Mouse (Mus musculus) heart, embryonic 12.5 days (tissue): ENCODE results near the gene Noct. TPM values are rescaled to one million over a fixed set of nuclear protein-coding genes. Genes with fewer than 3 reads are reported as not detected.
"Not testable (repeated sequence)": the region's sequence is repeated elsewhere in the genome, so short reads cannot be mapped to it uniquely, and the experiment has no call there.

Experiments
- ATAC-seq: fragments of 200-750 bp; cut with Nextera tagmentation; 2 replicates; pipeline ENCODE4 v1.8.0; 2017; ENCODE audit warnings: moderate TSS enrichment, moderate library complexity; ENCODE audit not compliant: insufficient number of reproducible peaks, low FRiP score
- H3K27ac ChIP-seq: fragments of 300-500 bp; sonication (generic); 2 replicates; pipeline ENCODE4 v1.5.1; 2016; ENCODE audit warnings: mild to moderate bottlenecking, moderate library complexity; ENCODE audit not compliant: poor library complexity, severe bottlenecking
- H3K27me3 ChIP-seq: fragments of 300-500 bp; sonication (generic); replicated peaks from 2 replicates; pipeline ENCODE4 v1.6.1; 2016; ENCODE audit warnings: mild to moderate bottlenecking, moderate library complexity
- H3K36me3 ChIP-seq: fragments of 300-500 bp; sonication (generic); 2 replicates; pipeline ENCODE4 v1.6.1; 2016; ENCODE audit warnings: mild to moderate bottlenecking, moderate library complexity
- H3K4me1 ChIP-seq: fragments of 300-500 bp; sonication (generic); replicated peaks from 2 replicates; pipeline ENCODE4 v1.6.1; 2016; ENCODE audit warnings: mild to moderate bottlenecking
- H3K4me2 ChIP-seq: fragments of 300-500 bp; sonication (generic); 2 replicates; pipeline ENCODE4 v1.6.1; 2016; ENCODE audit warnings: mild to moderate bottlenecking, moderate library complexity
- H3K4me3 ChIP-seq: fragments of 300-500 bp; sonication (generic); 2 replicates; pipeline ENCODE4 v1.5.1; 2016; ENCODE audit warnings: mild to moderate bottlenecking
- H3K9ac ChIP-seq: fragments of 300-500 bp; sonication (generic); 2 replicates; pipeline ENCODE4 v1.6.1; 2016; ENCODE audit warnings: mild to moderate bottlenecking, moderate library complexity
- H3K9me3 ChIP-seq: fragments of 300-500 bp; sonication (generic); replicated peaks from 2 replicates; pipeline ENCODE4 v1.6.1; 2016; ENCODE audit warnings: mild to moderate bottlenecking, moderate library complexity
- WGBS: fragments of 180-500 bp; shearing (Covaris S2); methylation state at CpG from one replicate; pipeline ENCODE4 v1.1.7; 2016; 5-methylcytosine and 5-hydroxymethylcytosine counted together
- polyA plus RNA-seq: library from polyadenylated mRNA; unstranded; fragments of >200 nt; fragmentation: Nextera tagmentation; extraction: Ambion mirVana; gene quantifications from 2 replicates; pipeline ENCODE4 v1.2.1, GENCODE M21; 2016

The Noct gene
- polyA plus RNA-seq = 12.4 and 14.0 TPM in 2 replicates

DNA sequence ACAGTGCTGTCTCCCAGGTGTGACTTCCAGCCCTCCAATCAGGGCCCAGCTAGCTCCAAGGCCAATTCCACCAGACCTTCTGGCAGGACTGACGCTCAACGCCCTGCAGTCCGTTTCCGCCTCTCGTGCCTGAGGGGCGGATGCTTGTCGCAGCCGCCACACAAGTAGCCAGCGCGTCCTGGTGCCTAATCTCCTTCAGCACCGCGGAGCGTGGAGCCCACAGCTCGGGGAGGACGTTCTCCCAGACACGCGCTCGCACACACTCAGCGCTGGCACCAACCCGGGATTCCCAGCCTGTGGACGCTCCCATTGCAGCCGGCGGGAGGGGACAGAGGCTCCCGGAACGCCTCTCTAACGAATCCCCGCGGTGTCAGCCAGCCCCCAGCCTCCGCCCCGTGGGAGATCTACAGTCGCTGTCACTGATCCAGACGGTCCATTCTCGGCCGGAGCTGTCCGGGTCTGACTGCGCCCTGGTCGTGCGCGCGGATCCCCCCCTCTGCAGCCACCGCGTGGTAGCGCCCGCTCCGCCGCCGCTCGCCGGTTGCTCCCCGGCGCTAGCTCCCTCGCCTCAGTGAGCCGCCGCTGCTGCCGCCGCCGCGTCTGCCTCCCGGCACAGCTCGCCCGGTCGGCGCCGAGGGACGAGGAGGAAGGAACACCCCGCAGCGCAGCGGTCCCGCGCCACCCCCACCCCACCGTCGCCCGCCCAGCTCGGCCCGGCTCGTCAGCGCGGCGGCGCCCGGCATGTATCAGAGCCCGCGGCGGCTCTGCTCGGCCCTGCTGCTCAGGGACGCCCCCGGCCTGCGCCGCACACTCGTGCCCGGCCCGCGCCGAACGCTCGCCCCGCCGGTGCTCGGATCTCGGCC, at the start of gene Noct:
Gene Noct, plus strand, starts transcription at position 85 of the 863 bp plus-strand sequence.
- Histone ChIP-seq H3K27me3 (no peaks in the 10 kb centered on the region), H3K4me2 (peak within 1 kb of the TSS; percentile 80), H3K4me1 (peaks cover 48% of the 10 kb centered on the region), H3K9me3 (no peaks in the 10 kb centered on the region), H3K27ac (peak within 1 kb of the TSS; percentile 94), H3K4me3 (peak within 1 kb of the TSS; percentile 73), H3K9ac (peak within 1 kb of the TSS; percentile 97), H3K36me3 (no peaks in the 10 kb centered on the region)
- under 1% methylated on average over 97 of the region's 100 CpGs for WGBS
- peak; percentile 90 for ATAC-seq

- no peaks in the 10 kb centered on the region for H3K27me3 ChIP-seq
- H3K36me3 ChIP-seq = no peaks in the 10 kb centered on the region
- no peak overlapping the region for H3K4me3 ChIP-seq
- no peaks in the 10 kb centered on the region for H3K9me3 ChIP-seq
- H3K9ac ChIP-seq = no peak overlapping the region
- no peak for ATAC-seq
- H3K4me1 ChIP-seq = no peaks in the 10 kb centered on the region
- no peak overlapping the region for H3K27ac ChIP-seq
- H3K4me2 ChIP-seq = no peak overlapping the region
- WGBS = 36% methylated on average over 10 of the region's 10 CpGs
Observed at GRCm38 (mm10) chr3:51178158-51178557, 46.1 kb upstream of the Noct start.

- WGBS = 89% methylated on average over 6 of the region's 6 CpGs
Observed at GRCm38 (mm10) chr3:51179460-51180146, 44.6 kb upstream of the Noct start.

DNA sequence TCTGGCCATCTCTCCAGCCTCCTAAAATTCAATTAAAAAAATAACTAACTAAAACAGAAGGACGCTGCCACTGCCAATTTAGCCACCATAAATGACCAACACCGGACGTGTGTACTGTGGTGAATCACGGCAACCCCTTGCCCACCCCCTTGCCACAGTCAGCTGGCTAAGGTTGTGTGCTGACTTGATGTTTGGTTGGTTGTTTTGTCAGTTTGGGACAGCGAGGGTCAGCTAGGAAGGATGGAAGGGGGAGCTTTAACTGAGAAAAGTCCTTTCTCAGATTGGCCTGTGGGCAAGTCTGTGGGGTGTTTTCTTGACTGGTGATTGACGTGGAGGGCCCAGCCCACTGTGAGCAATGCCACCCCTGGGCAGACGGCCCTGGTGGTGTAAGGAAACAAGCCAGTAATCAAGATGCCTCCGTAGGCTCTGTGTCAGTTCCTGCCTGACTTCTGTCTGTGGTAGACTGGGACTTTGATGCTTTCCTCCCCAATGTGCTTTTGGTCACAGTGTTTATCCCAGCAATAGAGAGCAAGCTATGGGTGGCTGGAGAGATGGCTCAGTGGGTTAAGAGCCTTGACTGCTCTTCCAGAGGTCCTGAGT, 43.8 kb upstream of the Noct start:
- WGBS = 75% methylated on average over 8 of the region's 8 CpGs
- no peak for ATAC-seq
- no peaks in the 10 kb centered on the region for H3K9me3 ChIP-seq
- H3K4me2 ChIP-seq = no peak overlapping the region
- no peaks in the 10 kb centered on the region for H3K36me3 ChIP-seq
- no peak overlapping the region for H3K4me3 ChIP-seq
- H3K27me3 ChIP-seq = no peaks in the 10 kb centered on the region
- H3K4me1 ChIP-seq = no peaks in the 10 kb centered on the region
- no peak overlapping the region for H3K27ac ChIP-seq
- H3K9ac ChIP-seq = no peak overlapping the region

More at GRCm38 (mm10) chr3:51179460-51180146, 44.6 kb upstream of the Noct start:
- Histone ChIP-seq H3K36me3 (no peaks in the 10 kb centered on the region), H3K4me3 (no peak overlapping the region), H3K9me3 (no peaks in the 10 kb centered on the region), H3K4me1 (no peaks in the 10 kb centered on the region), H3K9ac (no peak overlapping the region), H3K27me3 (no peaks in the 10 kb centered on the region), H3K27ac (no peak overlapping the region), H3K4me2 (no peak overlapping the region)
- no peak for ATAC-seq

- H3K36me3 ChIP-seq = no peaks in the 10 kb centered on the region
- no peaks in the 10 kb centered on the region for H3K9me3 ChIP-seq
- WGBS = 70% methylated on average over 5 of the region's 5 CpGs
- H3K27me3 ChIP-seq = no peaks in the 10 kb centered on the region
- H3K4me2 ChIP-seq = no peak overlapping the region
- no peak overlapping the region for H3K27ac ChIP-seq
- ATAC-seq = no peak
- H3K4me3 ChIP-seq = no peak overlapping the region
- no peaks in the 10 kb centered on the region for H3K4me1 ChIP-seq
- H3K9ac ChIP-seq = no peak overlapping the region
Observed at GRCm38 (mm10) chr3:51182455-51182854, 41.8 kb upstream of the Noct start.

GRCm38 (mm10) chr3:51183508-51183907, 40.7 kb upstream of the Noct start:
- H3K9me3 ChIP-seq, ATAC-seq, H3K4me2 ChIP-seq, H3K27ac ChIP-seq, H3K27me3 ChIP-seq, H3K36me3 ChIP-seq, H3K4me3 ChIP-seq, H3K4me1 ChIP-seq, H3K9ac ChIP-seq: not testable (repeated sequence)
- WGBS = 32% methylated on average over 1 of the region's 1 CpGs

DNA sequence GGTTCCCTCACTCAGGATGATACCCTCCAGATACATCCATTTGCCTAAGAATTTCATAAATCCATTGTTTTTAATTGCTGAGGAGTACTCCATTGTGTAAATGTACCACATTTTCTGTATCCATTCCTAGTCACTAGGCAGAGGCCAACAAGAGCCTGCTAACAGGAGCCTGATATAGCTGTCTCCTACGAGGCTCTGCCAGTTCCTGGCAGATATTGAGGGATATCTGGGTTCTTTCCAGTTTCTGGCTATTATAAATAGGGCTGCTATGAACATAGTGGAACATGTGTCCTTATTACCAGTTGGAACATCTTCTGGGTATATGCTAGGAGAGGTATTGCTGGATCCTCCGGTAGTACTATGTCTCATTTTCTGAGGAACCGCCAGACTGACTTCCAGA, 40.3 kb upstream of the Noct start:
- H3K27me3 ChIP-seq, H3K9me3 ChIP-seq, H3K4me3 ChIP-seq, H3K36me3 ChIP-seq, H3K9ac ChIP-seq, ATAC-seq, H3K4me2 ChIP-seq, H3K4me1 ChIP-seq, H3K27ac ChIP-seq: not testable (repeated sequence)
- WGBS = 70% methylated on average over 3 of the region's 3 CpGs

DNA sequence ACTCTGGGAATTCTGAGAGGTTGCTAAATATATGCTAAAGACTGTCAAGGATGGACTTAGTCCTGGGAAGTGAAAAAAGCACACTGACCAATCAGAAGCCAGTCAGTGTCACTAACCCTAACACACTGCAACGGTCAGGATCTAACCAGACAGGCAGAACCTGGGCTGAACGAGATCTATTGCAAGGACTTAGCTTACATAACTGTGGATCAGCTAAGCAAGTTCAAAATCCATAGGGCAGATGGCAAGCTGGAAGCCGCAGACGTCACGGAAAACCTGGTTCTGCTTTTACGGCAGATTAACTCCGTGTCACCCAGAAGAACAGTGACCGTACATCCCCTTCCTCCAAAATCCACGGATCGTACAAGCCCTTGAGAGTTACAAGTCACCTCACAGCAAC, 39.5 kb upstream of the Noct start:
- 75% methylated on average over 10 of the region's 10 CpGs for WGBS
- ATAC-seq = no peak
- no peaks in the 10 kb centered on the region for H3K36me3 ChIP-seq

DNA sequence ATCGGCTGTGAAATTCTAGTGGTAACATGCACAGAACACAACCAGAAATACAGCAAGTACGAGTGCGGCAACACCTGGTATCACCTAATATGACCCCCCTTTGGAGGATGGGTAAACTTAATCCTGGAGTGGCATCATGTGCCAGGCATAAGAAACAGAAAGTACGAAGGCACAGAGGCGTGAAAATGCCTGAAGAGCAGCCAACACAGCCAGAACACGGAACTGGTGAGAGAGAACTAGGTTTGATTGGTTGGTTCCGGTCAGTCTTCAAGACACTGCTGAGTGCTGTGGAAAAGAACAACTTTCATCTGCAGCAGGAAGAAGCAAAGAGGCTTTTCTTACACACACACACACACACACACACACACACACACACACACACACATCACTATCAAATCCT, 38.8 kb upstream of the Noct start:
- H3K4me2 ChIP-seq = no peak overlapping the region
- no peaks in the 10 kb centered on the region for H3K4me1 ChIP-seq
- H3K36me3 ChIP-seq = no peaks in the 10 kb centered on the region
- H3K4me3 ChIP-seq = no peak overlapping the region
- no peak for ATAC-seq
- no peaks in the 10 kb centered on the region for H3K27me3 ChIP-seq
- 84% methylated on average over 7 of the region's 7 CpGs for WGBS
- no peaks in the 10 kb centered on the region for H3K9me3 ChIP-seq
- H3K27ac ChIP-seq = no peak overlapping the region
- no peak overlapping the region for H3K9ac ChIP-seq

More for the DNA sequence above, 39.5 kb upstream of the Noct start:
- no peaks in the 10 kb centered on the region for H3K4me1 ChIP-seq
- H3K9me3 ChIP-seq = no peaks in the 10 kb centered on the region
- H3K4me3 ChIP-seq = no peak overlapping the region
- no peak overlapping the region for H3K4me2 ChIP-seq
- no peak overlapping the region for H3K9ac ChIP-seq
- no peak overlapping the region for H3K27ac ChIP-seq
- no peaks in the 10 kb centered on the region for H3K27me3 ChIP-seq

DNA sequence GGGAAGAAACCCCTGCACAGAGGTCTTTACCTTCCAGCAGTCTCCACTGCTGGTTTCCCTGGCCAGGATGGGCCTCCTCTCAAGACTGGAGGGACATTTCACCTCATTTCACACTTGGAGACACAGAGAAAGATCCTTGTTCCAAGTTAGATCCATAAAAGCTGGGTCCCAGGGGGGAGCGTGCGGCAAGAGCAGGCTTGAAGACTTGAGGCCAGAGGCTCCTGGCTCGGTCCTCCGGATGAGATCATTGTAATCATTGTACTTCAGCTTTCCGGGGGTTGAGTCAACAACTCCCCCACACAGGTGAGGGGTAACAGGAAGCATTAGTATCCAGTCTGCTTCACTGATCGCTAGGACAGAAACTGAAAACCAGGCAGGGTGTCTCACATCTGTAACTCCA, 30.2 kb upstream of the Noct start:
- Histone ChIP-seq H3K4me3 (no peak overlapping the region), H3K27me3 (no peaks in the 10 kb centered on the region), H3K9ac (no peak overlapping the region), H3K36me3 (no peaks in the 10 kb centered on the region), H3K27ac (no peak overlapping the region), H3K4me2 (no peak overlapping the region), H3K9me3 (no peaks in the 10 kb centered on the region), H3K4me1 (peaks cover 8% of the 10 kb centered on the region)
- WGBS = 64% methylated on average over 6 of the region's 6 CpGs
- ATAC-seq = no peak

DNA sequence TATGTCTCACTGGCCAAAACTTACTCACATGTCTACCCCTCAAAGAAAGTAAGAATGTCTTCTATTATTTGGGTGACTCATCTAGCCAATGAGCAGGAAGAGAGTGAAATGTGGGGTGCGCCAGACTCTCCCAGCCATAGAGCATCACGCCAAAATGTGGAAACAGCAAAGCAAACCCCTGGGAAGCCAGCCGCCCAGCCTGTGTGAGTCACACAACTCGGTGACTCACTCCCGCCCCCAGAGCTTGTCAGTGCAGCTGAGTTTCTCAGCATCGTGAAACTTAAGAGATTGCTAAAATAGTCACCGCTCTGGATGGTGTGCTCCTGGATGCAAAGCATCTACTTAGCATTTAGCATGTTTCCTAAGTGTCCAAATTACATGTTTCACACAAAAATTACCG, 28.9 kb upstream of the Noct start:
- peak overlapping the region; percentile 35 for H3K4me3 ChIP-seq

More for the DNA sequence above, 28.9 kb upstream of the Noct start:
- no peaks in the 10 kb centered on the region for H3K9me3 ChIP-seq
- H3K27ac ChIP-seq = no peak overlapping the region
- no peak overlapping the region for H3K9ac ChIP-seq
- 13% methylated on average over 8 of the region's 8 CpGs for WGBS
- H3K27me3 ChIP-seq = no peaks in the 10 kb centered on the region
- peaks cover 8% of the 10 kb centered on the region for H3K4me1 ChIP-seq
- peak overlapping the region; percentile 62 for H3K4me2 ChIP-seq
- peak; percentile 46; the same call in 1 of the 2 replicates for ATAC-seq
- no peaks in the 10 kb centered on the region for H3K36me3 ChIP-seq
